Mouse (Mus musculus) MN1 (cell line): ENCODE results near the gene Pcp4l1.
"Not testable (repeated sequence)": the region's sequence is repeated elsewhere in the genome, so short reads cannot be mapped to it uniquely, and the experiment has no call there.

ENCODE experiments used
- DNase-seq: peaks from one replicate; pipeline ENCODE4 v3.0.0-alpha.2; 2016; ENCODE audit warnings: low spot score

The Pcp4l1 gene

GRCm38 (mm10) chr1:171187851-171188700 is 8.0 kb downstream of the Pcp4l1 start:
- DNase-seq: no peak

DNA sequence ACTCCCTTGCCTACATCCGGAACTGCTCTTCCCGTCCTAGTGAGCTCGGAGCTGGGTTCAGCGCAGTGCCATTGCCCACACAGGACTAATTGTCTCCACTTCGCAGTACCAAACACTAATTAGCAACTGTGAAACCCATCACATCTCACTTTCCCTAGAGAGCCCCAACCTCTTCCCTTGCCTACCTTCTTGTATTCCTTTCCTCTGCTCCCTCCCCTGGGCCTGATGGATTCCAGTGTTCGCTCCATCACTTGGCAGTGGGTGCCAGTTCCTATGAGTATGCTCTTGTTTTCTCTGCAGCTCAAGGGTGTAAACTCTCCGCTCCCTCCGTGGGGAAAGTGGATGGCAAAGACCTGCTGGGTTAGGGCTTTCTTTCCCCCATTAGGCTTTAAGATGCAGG is 10.4 kb downstream of the Pcp4l1 start:
- no peak for DNase-seq

GRCm38 (mm10) chr1:171184314-171184713 is 11.8 kb downstream of the Pcp4l1 start:
- no peak for DNase-seq

DNA sequence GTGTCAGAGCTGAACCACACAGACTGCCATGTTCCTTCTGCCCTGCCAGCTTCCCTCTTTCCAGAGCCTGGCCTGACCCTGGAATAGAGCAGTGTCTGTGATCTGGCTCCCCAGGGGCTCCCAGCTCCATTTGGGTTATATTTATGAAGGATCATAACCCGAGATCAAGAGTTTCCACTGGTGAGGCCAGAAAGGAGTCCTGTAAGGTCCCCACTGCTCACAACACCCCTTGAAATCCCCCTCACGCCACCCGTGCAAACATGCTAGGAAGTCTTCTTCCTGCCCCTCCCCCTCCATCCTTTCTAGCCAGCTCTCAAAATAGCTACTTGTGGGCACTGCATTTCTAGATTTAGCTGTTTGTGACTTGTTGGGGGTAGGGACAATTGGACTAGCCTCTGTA is 12.4 kb downstream of the Pcp4l1 start:
- no peak for DNase-seq

- no peak for DNase-seq
Observed at GRCm38 (mm10) chr1:171183025-171183424, 13.0 kb downstream of the Pcp4l1 start.

DNA sequence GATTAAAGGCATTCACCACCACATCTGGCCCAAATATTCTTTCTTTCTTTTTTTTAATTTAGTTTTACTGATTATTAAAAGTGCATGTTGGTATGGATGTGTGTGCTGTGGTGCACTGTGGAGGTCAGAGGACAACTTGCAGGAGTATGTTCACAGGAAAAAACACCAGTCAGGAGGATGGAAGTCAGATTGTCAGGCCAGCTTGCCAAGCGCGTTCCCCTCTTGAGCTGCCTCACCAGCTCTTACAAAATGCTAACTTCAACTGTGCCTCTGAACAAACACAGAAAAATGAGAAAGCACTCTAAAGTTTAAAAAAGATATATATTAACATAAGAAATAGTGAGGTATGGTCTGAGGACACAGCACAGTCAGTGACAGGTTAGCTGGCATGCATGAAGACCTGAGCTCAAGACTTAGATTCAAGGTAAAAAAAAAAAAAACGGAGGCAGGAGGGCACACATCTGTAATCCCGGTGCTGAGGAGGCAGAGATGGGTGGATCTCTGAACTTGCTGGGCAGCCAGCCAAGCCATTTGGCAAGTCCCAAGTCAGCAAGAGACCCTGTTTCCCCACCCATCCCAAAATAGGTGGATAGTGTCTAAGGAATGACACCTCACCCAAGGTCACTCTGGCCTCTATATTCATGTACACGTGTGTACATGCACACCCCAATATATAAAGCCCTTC is 16.4 kb downstream of the Pcp4l1 start:
- DNase-seq: no peak

- DNase-seq: no peak
Observed at GRCm38 (mm10) chr1:171172779-171173178, 23.3 kb downstream of the Pcp4l1 start.

GRCm38 (mm10) chr1:171171138-171171537 is 24.9 kb downstream of the Pcp4l1 start:
- no peak for DNase-seq

DNA sequence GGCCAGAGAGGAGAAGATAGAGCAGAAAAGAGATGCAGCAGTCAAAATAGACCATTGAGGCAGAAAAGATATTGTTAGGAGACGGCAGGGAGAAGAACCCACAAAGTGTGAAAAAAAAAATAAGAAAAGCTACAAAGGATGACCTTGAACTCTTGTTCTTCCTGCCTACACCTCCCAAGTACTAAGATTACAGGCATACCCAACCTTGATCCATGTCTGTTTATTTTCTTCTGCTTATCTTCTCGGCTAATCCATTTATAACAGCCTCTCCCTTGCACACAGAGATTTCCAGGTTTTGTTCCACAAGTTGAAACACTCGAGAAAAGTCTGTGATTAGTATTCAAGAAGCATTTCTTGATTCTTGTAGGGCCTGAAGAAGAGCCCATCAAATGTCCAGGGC is 26.2 kb downstream of the Pcp4l1 start:
- DNase-seq: no peak

GRCm38 (mm10) chr1:171168906-171169305 is 27.2 kb downstream of the Pcp4l1 start:
- no peak for DNase-seq

DNA sequence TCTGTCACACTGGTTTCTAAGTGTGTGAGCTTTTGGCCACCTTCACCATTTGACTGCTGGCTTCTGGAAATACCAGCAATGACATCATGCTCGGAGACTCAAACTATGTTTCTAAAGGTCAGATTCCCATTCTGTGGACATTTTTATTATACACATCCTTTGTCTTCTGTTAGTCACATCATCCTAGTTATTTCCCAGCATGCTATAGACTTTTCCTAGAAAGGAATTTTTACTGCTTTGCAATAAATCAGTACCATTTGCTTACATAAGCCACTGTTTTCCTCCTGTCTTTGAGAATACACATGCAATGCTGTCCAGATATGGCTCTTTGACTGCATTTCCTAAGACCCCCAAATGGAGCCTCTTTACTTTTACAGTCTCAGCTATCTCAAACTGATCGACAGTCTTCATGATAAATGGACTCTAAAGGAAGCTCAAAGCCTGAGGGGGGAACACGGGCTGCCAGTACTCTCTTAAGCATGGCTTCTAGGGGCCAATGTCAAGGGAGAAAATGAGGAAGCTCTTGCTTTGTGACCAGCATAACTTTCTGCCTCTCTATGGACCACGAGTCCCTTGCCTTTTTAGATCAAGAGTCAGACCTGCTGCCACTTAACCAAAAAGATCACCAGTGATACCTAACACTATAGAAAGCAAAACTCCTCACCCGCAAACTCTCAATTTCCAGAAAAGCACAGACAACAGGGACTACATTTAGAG is 30.3 kb downstream of the Pcp4l1 start:
- no peak for DNase-seq

GRCm38 (mm10) chr1:171164258-171164657 is 31.8 kb downstream of the Pcp4l1 start:
- DNase-seq: no peak

GRCm38 (mm10) chr1:171162526-171162925 is 33.5 kb downstream of the Pcp4l1 start:
- no peak for DNase-seq

GRCm38 (mm10) chr1:171159485-171159975 is 36.5 kb downstream of the Pcp4l1 start:
- DNase-seq: no peak

DNA sequence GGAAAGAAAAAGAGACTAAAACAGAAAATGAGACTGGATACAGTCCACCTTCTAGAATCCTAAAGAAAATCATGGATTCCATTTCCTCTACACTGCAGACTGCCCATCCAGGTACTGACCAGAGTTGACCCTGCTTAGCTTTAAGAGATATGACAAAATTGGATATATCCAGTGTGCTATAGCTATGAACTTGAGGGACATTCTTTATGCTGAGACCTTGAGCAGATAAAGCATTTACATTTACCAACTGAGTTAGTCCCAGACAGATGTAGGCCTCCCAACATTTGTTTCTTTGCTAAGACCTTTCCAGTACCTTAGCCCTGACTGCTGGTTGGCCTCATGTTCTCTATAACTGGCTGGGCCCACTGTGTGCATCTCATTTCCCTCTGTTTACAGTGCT is 38.1 kb downstream of the Pcp4l1 start:
- no peak for DNase-seq

- no peak for DNase-seq
Observed at GRCm38 (mm10) chr1:171156644-171157043, 39.4 kb downstream of the Pcp4l1 start.

GRCm38 (mm10) chr1:171151966-171152365 is 44.1 kb downstream of the Pcp4l1 start:
- DNase-seq: no peak

- DNase-seq: peak; percentile 13
Observed at GRCm38 (mm10) chr1:171150838-171151391, 45.2 kb downstream of the Pcp4l1 start.

DNA sequence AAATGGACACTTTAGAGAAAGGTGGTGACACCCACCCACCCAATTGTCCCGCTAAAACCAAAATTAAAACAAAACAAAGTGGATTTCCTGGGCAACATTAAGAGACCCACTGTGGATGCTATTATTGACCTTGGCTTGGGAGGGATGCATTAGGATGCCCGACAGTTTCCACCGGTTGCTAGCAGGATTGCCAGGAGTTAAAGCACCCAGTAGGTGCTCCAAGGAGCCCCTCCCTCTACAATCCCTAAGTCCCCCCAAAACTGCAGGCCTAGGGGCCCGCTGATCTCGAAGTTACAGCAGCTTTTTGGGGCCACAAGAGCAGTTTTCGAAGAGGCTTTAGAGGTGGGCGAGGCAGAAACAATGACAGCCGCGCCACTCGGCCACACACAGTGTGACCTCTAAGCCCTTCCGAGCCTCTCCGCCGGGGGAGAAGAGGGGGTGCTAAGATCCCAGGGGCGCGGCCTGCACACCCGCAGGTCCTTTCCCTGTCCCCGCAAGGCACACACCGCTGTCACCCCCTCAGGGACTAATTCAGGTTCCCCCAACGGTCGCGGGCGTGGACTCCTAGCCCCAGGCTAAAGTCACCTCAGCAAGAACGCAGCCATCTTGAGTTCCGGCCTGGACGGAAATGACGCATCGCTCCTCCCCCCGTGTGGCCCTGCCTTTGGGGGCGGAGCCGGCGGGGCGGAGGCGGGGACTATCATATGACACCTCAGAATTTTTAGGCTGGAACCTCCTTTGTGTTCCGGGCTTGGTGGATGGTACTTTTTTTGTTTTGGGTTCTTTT is 45.9 kb downstream of the Pcp4l1 start, which contains the start of the genes Sdhc and Mpz:
TSS of gene Sdhc (minus strand) at position 630 of the 787 bp plus-strand sequence.
TSS of gene Mpz (plus strand) at position 738 of the 787 bp plus-strand sequence.
- peak; percentile 96 for DNase-seq

GRCm38 (mm10) chr1:171142981-171143380 is 53.1 kb downstream of the Pcp4l1 start:
- not testable (repeated sequence) for DNase-seq

GRCm38 (mm10) chr1:171137486-171138155 is 58.4 kb downstream of the Pcp4l1 start:
- DNase-seq: not testable (repeated sequence)
